Mouse (Mus musculus) lung, embryonic 16.5 days (tissue): Measurements from ENCODE around the gene Mlycd. TPM values are rescaled to one million over a fixed set of nuclear protein-coding genes. Genes with fewer than 3 reads are reported as not detected.
"Not testable (repeated sequence)": the region's sequence is repeated elsewhere in the genome, so short reads cannot be mapped to it uniquely, and the experiment has no call there.

Experiments used
- ATAC-seq: fragments of 200-750 bp; cut with Nextera tagmentation; 2 replicates; pipeline ENCODE4 v1.8.0; 2017; ENCODE audit warnings: low read depth, mild to moderate bottlenecking, moderate library complexity
- H3K27ac ChIP-seq: fragments of 300-500 bp; sonication (generic); 2 replicates; pipeline ENCODE4 v1.5.1; 2014; ENCODE audit warnings: mild to moderate bottlenecking, control low read depth, low read length
- H3K27me3 ChIP-seq: fragments of 300-500 bp; sonication (generic); 2 replicates; pipeline ENCODE4 v1.6.1; 2014; ENCODE audit warnings: low read depth, low read length, mixed read lengths; ENCODE audit not compliant: control insufficient read depth, insufficient read depth
- H3K36me3 ChIP-seq: fragments of 300-500 bp; sonication (generic); 2 replicates; pipeline ENCODE4 v1.6.1; 2014; ENCODE audit warnings: low read length; ENCODE audit not compliant: control insufficient read depth, insufficient read depth
- H3K4me1 ChIP-seq: fragments of 300-500 bp; sonication (generic); replicated peaks from 2 replicates; pipeline ENCODE4 v1.6.1; 2014; ENCODE audit warnings: low read length, mixed read lengths; ENCODE audit not compliant: control insufficient read depth, insufficient read depth
- H3K4me2 ChIP-seq: fragments of 300-500 bp; sonication (generic); 2 replicates; pipeline ENCODE4 v1.6.1; 2014; ENCODE audit warnings: low read depth, low read length, control low read depth
- H3K4me3 ChIP-seq: fragments of 300-500 bp; sonication (generic); 2 replicates; pipeline ENCODE4 v1.5.1; 2014; ENCODE audit warnings: mild to moderate bottlenecking, low read length, control low read depth
- H3K9ac ChIP-seq: fragments of 300-500 bp; sonication (generic); 2 replicates; pipeline ENCODE4 v1.6.1; 2014; ENCODE audit warnings: low read length, control low read depth
- H3K9me3 ChIP-seq: fragments of 300-500 bp; sonication (generic); 2 replicates; pipeline ENCODE4 v1.6.1; 2016; ENCODE audit warnings: low read length; ENCODE audit not compliant: control insufficient read depth
- WGBS: fragments of 180-500 bp; shearing (Covaris S2); extraction: QIAGEN DNeasy Blood & Tissue Kit; methylation state at CpG from one replicate; pipeline ENCODE4 v1.1.7; 2014; 5-methylcytosine and 5-hydroxymethylcytosine counted together
- polyA plus RNA-seq: library from polyadenylated mRNA; unstranded; fragments of >200 nt; fragmentation: Nextera tagmentation; extraction: Ambion mirVana; gene quantifications from 2 replicates; pipeline ENCODE4 v1.2.1, GENCODE M21; 2015

Mlycd gene
- polyA plus RNA-seq, 1 experiment from 2014 or later, result 12.1 TPM

DNA sequence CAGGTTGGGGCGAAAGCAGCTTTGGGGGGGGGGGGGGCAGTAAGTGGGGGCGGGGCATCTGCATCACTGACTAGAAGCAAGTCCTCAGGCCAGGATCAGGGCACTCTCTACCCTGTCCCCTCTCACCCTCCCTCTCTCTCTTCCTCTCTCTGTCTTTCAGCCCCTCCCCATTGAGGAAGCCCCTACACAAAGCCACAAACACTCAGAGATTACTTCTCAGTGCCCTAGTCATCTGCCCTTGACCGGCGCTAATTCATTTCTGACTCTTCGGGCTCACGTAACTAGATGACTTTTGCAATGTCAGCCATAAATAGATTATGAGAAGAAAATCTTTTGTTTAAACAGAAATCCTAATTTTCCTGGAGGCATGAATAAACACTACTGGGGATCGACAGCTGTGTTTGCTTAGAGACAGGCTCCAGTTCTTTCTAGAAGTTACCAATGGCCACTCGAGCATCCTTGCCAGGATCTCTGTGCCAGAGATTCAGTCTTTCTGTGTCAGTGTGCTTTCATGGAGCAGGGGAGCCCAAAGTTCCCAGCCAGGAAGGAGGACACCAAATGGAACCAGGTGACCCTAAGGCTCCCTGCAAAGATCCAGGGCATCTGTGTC is 33.9 kb upstream of the Mlycd start:
- Histone ChIP-seq H3K4me2 (no peak overlapping the region), H3K27ac (no peak overlapping the region), H3K36me3 (no peaks in the 10 kb centered on the region), H3K27me3 (no peaks in the 10 kb centered on the region; the same call in 1 of the 2 replicates), H3K9me3 (no peaks in the 10 kb centered on the region), H3K9ac (no peak overlapping the region), H3K4me1 (0 out of 2 replicates have a peak, but pooled peaks cover 3% of the 10 kb centered on the region), H3K4me3 (no peak overlapping the region)
- ATAC-seq, result peak; percentile 80
- 26% methylated on average over 8 of the region's 8 CpGs for WGBS

DNA sequence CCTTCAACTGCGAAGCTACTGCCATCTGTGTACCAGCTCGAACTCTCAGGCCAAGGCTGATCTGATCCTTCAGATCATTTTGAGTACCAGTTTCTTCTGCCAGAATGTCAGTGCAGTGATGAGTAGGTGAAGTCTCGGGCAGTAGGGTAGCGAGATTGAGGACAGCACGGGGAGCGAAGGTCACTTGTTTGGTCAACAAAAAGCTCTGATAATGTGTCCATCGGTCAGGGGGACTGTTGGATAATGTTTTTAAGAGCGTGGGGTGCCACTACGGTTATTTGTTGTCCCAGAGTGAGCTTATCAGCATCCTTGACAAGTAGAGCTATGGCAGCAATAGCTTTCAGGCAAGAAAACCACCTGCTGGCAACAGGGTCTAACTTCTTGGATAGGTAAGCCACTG is 20.0 kb upstream of the Mlycd start:
- H3K9me3 ChIP-seq, H3K27ac ChIP-seq, H3K4me3 ChIP-seq, H3K4me1 ChIP-seq, H3K4me2 ChIP-seq, ATAC-seq, H3K27me3 ChIP-seq, H3K9ac ChIP-seq, H3K36me3 ChIP-seq: not testable (repeated sequence)
- WGBS, result 64% methylated on average over 9 of the region's 9 CpGs

DNA sequence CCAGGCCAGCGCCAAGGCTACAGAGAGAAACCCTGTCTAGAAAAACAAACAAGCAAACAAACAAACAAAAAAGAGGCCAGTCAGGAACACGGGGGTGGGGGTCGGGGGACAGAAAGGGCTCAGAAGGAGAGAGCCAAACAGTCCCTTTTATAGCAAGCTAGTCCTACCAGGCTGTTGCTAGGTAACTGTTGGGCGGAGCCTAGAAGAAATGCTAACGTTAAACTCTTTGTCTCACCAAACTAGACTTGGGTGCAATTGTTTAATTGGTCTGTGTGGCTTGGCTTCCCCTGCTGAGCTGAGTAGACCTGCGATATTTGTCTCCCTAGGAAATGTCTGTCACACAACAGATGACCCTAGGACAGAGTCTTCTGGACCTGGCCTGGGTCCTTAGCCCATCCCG is 16.2 kb upstream of the Mlycd start:
- ATAC-seq, result no peak
- H3K9me3 ChIP-seq, result no peaks in the 10 kb centered on the region
- H3K36me3 ChIP-seq, result no peaks in the 10 kb centered on the region
- H3K4me3 ChIP-seq, result no peak overlapping the region
- H3K27me3 ChIP-seq, result no peaks in the 10 kb centered on the region
- 64% methylated on average over 7 of the region's 7 CpGs for WGBS
- H3K4me1 ChIP-seq, result no peaks in the 10 kb centered on the region
- no peak overlapping the region for H3K27ac ChIP-seq
- no peak overlapping the region for H3K9ac ChIP-seq
- no peak overlapping the region for H3K4me2 ChIP-seq

GRCm38 (mm10) chr8:119380619-119381018 is 14.1 kb upstream of the Mlycd start:
- Histone ChIP-seq H3K27ac (no peak overlapping the region), H3K4me2 (no peak overlapping the region), H3K4me1 (no peaks in the 10 kb centered on the region), H3K9me3 (no peaks in the 10 kb centered on the region), H3K36me3 (no peaks in the 10 kb centered on the region), H3K9ac (no peak overlapping the region), H3K4me3 (no peak overlapping the region), H3K27me3 (no peaks in the 10 kb centered on the region)
- 40% methylated on average over 4 of the region's 4 CpGs for WGBS
- no peak for ATAC-seq

DNA sequence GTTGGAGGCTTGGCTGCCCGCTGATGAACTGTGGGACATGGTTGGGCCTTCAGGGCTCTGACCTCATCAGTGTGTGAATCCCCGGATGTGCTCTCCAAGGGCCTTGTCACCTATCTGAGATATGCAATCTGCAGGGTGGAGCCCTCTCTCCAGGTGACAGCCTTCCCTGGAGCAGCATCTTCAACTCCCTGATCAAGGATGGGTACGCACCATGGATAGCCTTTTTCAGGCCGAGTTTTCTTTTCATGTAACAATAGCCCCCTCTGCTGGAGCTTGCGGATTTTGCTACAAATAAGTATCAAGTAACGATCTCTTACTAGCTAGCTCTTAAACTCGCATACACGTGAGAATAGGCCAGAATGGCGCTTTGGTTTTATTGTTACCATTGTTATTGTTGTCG is 10.2 kb upstream of the Mlycd start:
- H3K4me2 ChIP-seq, result no peak overlapping the region
- no peaks in the 10 kb centered on the region for H3K27me3 ChIP-seq
- no peaks in the 10 kb centered on the region for H3K9me3 ChIP-seq
- H3K36me3 ChIP-seq, result no peaks in the 10 kb centered on the region
- ATAC-seq, result no peak
- WGBS, result 19% methylated on average over 10 of the region's 10 CpGs
- no peaks in the 10 kb centered on the region for H3K4me1 ChIP-seq
- no peak overlapping the region for H3K9ac ChIP-seq
- no peak overlapping the region for H3K4me3 ChIP-seq
- H3K27ac ChIP-seq, result no peak overlapping the region

DNA sequence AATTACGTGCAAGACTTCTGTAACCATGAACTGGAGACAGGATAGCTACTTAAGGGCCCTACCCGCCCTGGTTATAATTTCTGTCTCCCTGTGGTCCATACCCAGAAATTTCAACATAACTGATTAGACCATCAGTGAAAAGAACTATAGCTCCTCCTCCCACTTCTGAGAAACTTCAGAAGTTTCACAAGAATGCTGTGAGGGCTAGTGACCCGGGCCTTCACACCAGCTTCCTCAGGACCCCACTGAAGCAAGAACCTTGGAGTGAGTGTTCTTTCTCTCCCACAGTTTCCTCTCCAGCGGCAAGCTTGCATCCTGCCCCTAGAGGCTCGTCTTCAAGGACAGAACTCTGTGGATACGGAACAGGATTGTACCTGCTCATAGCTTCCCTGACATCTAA is 8.8 kb upstream of the Mlycd start:
- no peak overlapping the region for H3K4me2 ChIP-seq
- no peaks in the 10 kb centered on the region for H3K27me3 ChIP-seq
- H3K36me3 ChIP-seq, result no peaks in the 10 kb centered on the region
- no peak for ATAC-seq
- no peak overlapping the region for H3K9ac ChIP-seq
- H3K4me3 ChIP-seq, result no peak overlapping the region
- H3K4me1 ChIP-seq, result no peaks in the 10 kb centered on the region
- 61% methylated on average over 6 of the region's 6 CpGs for WGBS
- H3K27ac ChIP-seq, result no peak overlapping the region
- H3K9me3 ChIP-seq, result no peaks in the 10 kb centered on the region

DNA sequence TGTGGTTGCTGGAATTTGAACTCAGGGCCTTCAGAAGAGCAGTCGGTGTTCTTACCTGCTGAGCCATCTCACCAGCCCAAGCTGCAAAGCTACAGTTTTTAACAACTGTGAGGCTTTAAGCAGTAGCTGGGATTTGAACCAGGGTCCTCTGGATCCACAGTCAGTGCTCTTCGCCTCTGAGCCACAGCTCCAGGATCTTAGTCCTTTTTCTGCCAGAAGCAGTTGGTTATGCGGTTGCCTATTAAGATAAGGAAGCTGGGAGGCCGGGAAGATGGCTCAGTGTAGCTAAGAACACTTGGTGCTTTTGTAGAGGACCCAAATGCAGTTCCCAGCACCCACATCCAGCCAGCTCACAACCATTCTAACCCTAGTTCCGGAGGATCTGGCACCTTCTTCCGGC is 7.7 kb upstream of the Mlycd start:
- no peak overlapping the region for H3K27ac ChIP-seq
- H3K4me2 ChIP-seq, result no peak overlapping the region
- no peaks in the 10 kb centered on the region for H3K9me3 ChIP-seq
- ATAC-seq, result no peak
- H3K27me3 ChIP-seq, result no peaks in the 10 kb centered on the region
- H3K4me3 ChIP-seq, result no peak overlapping the region
- H3K4me1 ChIP-seq, result no peaks in the 10 kb centered on the region
- no peaks in the 10 kb centered on the region for H3K36me3 ChIP-seq
- 71% methylated on average over 6 of the region's 6 CpGs for WGBS
- no peak overlapping the region for H3K9ac ChIP-seq

DNA sequence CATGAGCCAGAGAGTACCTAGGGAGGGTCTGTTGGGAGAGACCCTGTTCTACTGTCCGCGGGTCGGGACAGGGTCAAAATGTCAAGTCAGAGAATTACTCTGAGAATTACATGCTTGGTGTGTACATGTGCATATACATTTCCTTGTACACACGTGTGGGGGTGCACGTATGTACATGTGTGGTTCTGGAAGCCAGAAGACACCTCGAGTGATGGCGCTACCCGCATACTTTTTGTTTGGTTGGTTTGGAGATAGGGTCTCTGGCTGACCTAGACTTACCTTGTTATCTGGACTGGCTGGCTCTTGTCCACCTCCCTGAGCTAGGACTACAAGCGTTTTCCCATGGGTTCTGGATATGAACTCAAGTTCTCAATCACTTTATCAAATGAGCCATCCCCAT is 581 bp upstream of the Mlycd start:
- Histone ChIP-seq H3K4me2 (peak overlapping the region; percentile 73), H3K27ac (no peak overlapping the region), H3K9ac (peak overlapping the region; percentile 69), H3K9me3 (no peaks in the 10 kb centered on the region), H3K4me1 (peaks cover 7% of the 10 kb centered on the region), H3K36me3 (no peaks in the 10 kb centered on the region), H3K27me3 (no peaks in the 10 kb centered on the region), H3K4me3 (peak overlapping the region; percentile 81)
- ATAC-seq, result no peak
- WGBS, result 70% methylated on average over 9 of the region's 9 CpGs

DNA sequence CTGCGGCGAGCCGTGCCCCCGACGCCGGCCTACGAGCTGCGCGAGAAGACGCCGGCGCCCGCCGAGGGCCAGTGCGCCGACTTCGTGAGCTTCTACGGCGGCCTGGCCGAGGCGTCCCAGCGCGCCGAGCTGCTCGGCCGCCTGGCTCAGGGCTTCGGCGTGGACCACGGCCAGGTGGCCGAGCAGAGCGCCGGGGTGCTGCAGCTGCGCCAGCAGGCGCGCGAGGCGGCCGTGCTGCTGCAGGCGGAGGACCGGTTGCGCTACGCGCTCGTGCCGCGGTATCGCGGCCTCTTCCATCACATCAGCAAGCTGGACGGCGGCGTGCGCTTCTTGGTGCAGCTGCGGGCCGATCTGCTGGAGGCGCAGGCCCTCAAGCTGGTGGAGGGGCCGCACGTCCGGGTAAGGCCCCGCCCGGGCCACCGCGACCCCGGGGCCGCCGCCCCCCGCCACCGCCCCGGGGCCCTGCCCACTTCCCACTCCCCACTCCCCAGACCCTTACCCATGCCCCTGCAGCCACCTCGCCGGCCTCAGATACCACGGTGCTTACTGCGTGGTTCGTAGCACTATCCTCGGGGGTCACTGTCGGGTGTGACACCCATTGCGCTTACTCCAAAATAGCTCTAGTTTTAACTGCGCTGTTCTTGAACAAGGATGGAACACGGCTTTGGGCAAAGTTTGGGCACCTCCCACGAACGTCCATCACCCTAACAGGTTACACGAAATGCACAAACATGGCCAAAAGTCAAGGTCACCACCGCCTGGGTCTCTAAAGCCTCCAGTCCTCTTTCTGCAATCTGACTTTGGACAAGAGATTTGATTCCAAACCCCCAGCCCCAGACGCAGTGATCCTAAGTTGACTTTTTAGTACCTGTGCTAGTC is 633 bp downstream of the Mlycd start:
- Histone ChIP-seq H3K4me2 (peak overlapping the region; percentile 73), H3K4me3 (peak overlapping the region; percentile 81), H3K36me3 (no peaks in the 10 kb centered on the region), H3K9ac (peak overlapping the region; percentile 87), H3K27me3 (no peaks in the 10 kb centered on the region), H3K27ac (peak overlapping the region; percentile 80), H3K9me3 (no peaks in the 10 kb centered on the region), H3K4me1 (peaks cover 7% of the 10 kb centered on the region)
- 5% methylated on average over 69 of the region's 83 CpGs for WGBS
- peak; percentile 55 for ATAC-seq
